Mouse (Mus musculus) lung, adult 2 months (tissue): ENCODE data around the gene Eri3. TPM values are rescaled to one million over a fixed set of nuclear protein-coding genes. Genes with fewer than 3 reads are reported as not detected.

Experiments used
- DNase-seq: peaks from one replicate; pipeline ENCODE4 v3.0.0; 2022
- H3K4me1 ChIP-seq: fragments of 200-500 bp; 2 replicates; pipeline ENCODE4 v1.6.1; 2011; ENCODE audit warnings: low read length; ENCODE audit not compliant: control insufficient read depth, insufficient read depth
- H3K4me3 ChIP-seq: fragments of 200-500 bp; replicated peaks from 2 replicates; pipeline ENCODE3; 2011; ENCODE audit warnings: low read depth, mild to moderate bottlenecking, control low read depth, low read length; ENCODE audit errors: extremely low read depth
- CTCF ChIP-seq: fragments of 200-500 bp; IDR thresholded peaks from 2 replicates; pipeline ENCODE4 v1.5.1; 2011; ENCODE audit warnings: mild to moderate bottlenecking, low read length, control low read depth; ENCODE audit not compliant: insufficient read depth
- POLR2A ChIP-seq: fragments of 200-500 bp; IDR thresholded peaks from 2 replicates; pipeline ENCODE4 v1.6.1; 2011; ENCODE audit warnings: low read depth, mild to moderate bottlenecking, control low read depth, low read length, borderline replicate concordance; ENCODE audit errors: extremely low read depth
- WGBS: fragments of 180-500 bp; shearing (Covaris S2); methylation state at CpG from one replicate; pipeline ENCODE4 v1.1.7; 2018; 5-methylcytosine and 5-hydroxymethylcytosine counted together
- polyA plus RNA-seq: library from polyadenylated mRNA; depleted of rRNA; stranded (reverse); fragments of >200 nt; gene quantifications from 2 replicates; pipeline ENCODE4 v1.2.3, GENCODE M21; 2012

Eri3 gene
- polyA plus RNA-seq, 1 experiment = 74.3 TPM

DNA sequence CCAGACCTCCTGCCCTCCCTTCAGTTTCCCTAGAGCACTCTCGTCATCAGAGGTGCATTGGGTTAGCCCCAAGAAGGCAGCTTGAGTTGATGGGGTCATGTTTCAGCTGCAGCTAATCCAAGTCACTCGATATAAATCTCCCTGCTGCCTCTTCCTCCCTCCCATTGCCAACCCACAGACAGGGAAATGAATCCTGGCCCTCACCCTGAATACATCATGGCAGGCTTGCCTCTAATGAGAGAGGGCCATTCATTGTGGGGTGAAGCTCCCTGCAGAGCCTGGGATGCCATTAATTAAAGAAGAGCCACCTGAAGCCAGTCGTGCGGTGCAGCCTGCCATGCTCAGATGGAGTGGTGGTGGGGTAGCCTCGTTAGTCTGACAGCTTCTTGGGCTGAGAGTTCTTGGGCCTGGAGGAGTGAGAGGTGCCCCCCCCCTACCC lies 51.2 kb downstream of the Eri3 start:
- H3K4me1 ChIP-seq = no peaks in the 10 kb centered on the region
- no peak for TF ChIP-seq POLR2A
- TF ChIP-seq CTCF = no peak
- no peak for DNase-seq
- WGBS = 62% methylated on average over 5 of the region's 5 CpGs
- no peak overlapping the region for H3K4me3 ChIP-seq

DNA sequence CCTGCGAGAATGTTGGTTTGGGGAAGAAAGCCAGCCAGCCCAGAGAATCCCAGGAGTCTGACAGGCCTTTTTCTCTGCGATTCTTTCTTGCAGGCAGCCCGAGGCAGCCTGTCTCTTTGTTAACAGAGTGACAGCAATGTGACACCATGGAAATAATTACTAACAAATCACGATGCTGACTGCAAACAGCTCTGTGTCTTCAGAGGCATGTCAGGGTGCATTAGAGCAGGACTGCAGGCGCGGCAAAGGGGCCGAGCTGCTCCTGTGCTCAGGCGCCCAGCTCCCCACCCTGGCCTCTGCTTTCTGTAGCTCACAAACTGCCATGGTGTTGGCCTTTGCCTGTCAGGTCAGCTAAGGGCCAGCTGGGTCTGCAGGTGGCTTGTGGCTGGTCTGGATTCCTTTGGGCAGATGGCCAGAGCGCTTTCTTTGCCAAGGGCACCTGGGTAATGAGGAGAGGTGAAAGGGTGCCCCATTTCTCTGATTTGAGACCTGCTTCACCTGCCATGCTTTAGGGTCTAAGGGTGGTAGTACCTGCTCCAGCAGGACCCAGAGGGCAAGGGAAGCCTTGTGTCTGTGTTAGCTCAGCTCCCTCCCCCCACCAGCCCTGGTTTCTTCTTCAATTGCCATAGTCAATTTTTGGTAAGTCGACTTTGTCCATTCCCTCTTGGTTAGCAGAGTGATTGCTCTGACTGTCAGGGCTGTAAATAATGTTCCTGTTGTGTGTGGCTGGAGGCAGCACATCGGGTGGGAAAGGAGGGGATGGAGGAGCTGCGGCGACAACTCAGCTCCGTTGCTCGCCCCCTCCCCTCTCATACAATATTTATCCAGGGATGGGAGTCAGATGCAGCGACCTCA lies 55.2 kb downstream of the Eri3 start:
- Histone ChIP-seq H3K4me1 (no peaks in the 10 kb centered on the region), H3K4me3 (no peak overlapping the region)
- 66% methylated on average over 16 of the region's 16 CpGs for WGBS
- TF ChIP-seq POLR2A (no peak), CTCF (no peak)
- DNase-seq = no peak

DNA sequence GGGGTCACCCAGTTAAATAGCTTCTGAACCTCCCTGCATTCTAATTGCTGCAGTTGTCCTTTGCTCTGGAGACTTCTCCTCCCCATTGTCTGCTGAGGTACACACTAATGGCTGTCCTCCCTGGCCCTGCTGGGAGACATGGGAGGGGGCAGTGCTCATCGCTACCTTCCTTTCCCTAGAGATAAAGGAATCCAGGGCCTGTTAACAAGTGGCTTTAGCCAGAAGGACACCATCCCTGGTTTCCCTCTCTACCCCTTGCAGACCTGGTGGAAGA lies 55.7 kb downstream of the Eri3 start:
- no peaks in the 10 kb centered on the region for H3K4me1 ChIP-seq
- H3K4me3 ChIP-seq = no peak overlapping the region
- 75% methylated on average over 1 of the region's 1 CpGs for WGBS
- TF ChIP-seq POLR2A (no peak), CTCF (no peak)
- DNase-seq = no peak

DNA sequence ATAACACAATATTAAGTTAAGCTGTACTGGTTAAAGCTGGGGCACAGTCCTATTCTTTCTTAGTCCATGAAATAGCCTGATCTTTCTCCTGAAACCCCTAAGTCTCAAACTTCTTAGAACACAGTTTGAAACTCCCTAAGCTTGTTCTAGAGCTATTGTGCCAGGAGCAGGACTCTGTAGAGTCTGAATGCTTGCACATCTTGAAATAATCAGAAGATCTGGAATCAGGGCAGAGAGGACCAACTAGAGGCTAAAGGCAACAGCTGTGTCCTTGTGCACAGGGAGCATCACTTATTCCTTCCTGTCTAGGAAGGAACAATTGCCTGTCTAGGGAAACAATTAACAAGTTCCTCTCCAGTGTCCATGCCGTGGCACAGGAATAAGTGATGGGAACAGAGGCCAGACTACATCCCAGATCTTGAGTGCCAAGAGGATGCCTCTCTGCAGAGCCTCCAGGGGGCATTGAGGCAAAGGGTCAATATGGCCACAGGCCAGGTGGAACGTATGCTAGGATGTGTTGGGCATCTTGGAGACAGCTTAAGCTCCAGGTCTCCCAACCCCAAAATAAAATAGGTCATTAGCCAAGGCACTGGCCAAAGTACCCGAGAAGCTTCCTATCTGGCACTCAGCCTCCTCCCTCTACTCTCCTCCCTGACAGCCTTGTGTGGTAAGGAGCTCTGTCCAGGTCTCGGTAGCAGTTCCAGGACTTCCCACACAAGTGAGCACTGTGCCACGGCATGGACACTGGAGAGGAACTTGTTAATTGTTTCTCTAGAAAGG lies 56.9 kb downstream of the Eri3 start:
- 78% methylated on average over 5 of the region's 5 CpGs for WGBS
- no peak for TF ChIP-seq POLR2A
- TF ChIP-seq CTCF = no peak
- H3K4me3 ChIP-seq = no peak overlapping the region
- no peak for DNase-seq
- H3K4me1 ChIP-seq = no peaks in the 10 kb centered on the region

GRCm38 (mm10) chr4:117608265-117608664 lies 58.1 kb downstream of the Eri3 start:
- no peaks in the 10 kb centered on the region for H3K4me1 ChIP-seq
- TF ChIP-seq POLR2A (no peak), CTCF (no peak)
- DNase-seq = no peak
- 72% methylated on average over 9 of the region's 9 CpGs for WGBS
- no peak overlapping the region for H3K4me3 ChIP-seq

DNA sequence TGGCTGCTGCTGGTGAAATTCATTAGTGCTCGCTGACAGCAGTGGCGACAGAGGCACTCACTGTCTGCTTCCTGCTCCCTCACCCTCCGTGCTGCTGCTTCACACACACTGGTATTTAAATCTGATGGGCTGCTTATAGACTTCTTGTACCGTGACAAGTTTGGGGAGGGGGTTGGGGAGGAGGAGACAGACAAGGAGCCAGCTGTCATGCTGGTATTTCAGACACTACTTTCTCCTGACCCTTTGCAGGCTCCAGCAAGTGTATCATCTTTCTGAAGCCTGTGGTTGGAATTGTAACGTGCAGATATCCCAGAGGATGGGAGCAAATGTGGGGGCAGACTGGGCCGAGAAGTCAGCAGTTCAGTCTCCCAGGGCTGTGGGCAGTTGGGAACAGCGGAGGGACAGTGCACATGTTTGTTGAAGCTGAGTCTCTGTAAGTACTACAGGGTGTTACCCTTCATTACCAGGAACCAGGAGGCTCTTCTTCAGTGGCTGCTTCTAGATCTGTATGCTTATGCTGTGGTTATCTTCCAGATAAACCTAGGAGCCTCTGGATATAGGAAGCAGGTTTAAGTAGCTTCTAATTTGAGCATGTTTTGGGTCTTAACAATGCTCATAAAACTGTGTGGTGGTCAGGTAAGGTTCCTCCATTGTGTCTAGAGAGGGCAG lies 59.3 kb downstream of the Eri3 start:
- Histone ChIP-seq H3K4me3 (no peak overlapping the region), H3K4me1 (no peaks in the 10 kb centered on the region)
- no peak for DNase-seq
- no peak for TF ChIP-seq POLR2A
- no peak for TF ChIP-seq CTCF
- WGBS = 75% methylated on average over 7 of the region's 7 CpGs

DNA sequence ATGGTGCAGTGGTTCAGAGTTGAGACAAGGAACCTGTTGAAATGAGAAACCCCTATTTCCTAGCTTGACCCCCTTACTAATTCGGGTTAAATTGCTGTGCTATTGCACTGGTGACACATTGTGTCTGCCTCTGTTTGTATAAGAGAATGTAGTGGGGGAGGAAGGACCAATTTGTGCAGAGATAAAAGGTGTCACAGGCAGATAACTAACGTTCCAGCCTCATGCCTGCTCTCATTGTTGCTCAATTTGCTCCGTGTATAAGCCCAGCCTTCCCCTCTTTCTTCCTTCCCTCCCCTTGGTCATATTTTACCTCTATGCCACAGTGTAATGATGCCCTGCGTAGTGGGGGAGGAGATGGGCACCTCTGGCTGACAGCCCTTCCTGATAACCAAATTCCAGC lies 61.2 kb downstream of the Eri3 start:
- Histone ChIP-seq H3K4me1 (no peaks in the 10 kb centered on the region), H3K4me3 (no peak overlapping the region)
- WGBS = 43% methylated on average over 4 of the region's 4 CpGs
- no peak for TF ChIP-seq POLR2A
- TF ChIP-seq CTCF = no peak
- no peak for DNase-seq

- no peaks in the 10 kb centered on the region for H3K4me1 ChIP-seq
- no peak overlapping the region for H3K4me3 ChIP-seq
- DNase-seq = no peak
- TF ChIP-seq CTCF (no peak), POLR2A (no peak)
- 41% methylated on average over 2 of the region's 2 CpGs for WGBS
These were observed 61.6 kb downstream of the Eri3 start for GRCm38 (mm10) chr4:117611814-117612213.

GRCm38 (mm10) chr4:117612713-117613112 lies 62.5 kb downstream of the Eri3 start:
- 92% methylated on average over 5 of the region's 5 CpGs for WGBS
- Histone ChIP-seq H3K4me3 (no peak overlapping the region), H3K4me1 (no peaks in the 10 kb centered on the region)
- DNase-seq = no peak
- no peak for TF ChIP-seq POLR2A
- no peak for TF ChIP-seq CTCF
